Comparison of ENCODE assay signal across 23 mouse cellular contexts in the genomic region with DNA sequence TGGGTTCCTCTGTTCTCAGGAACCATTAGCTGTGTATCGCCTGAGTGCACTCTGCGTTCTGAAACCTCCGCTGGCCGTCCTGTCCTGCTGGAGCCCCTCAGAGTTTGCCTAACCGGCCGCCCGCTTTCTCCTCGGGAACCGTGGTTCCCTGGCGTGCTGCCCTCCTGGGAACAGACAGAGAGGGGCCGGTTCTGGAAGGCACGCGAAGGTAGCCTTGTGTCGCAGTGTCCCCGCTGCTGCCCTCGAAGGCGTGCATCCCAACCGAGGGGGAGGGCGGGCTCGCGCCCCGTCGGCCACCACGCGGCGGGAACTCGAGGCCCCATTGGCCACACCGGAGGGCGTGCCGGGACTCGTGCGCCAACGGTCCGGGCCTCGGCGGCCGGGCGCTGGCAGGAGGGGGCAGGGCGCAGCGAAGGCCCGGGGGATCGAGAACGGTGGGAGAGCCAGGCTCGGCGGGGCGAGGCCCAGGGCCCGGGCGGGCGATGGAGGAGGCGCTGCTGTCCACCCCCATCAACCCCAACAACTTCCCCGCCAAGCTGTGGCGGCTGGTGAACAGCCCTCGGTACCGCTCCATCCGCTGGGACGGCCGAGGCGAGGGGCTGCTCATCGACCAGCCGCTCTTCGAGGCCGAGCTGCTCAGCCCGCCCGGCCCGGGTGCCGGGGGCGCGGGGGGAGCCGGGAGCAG. TPM values are rescaled to one million over a fixed set of nuclear protein-coding genes. Genes with fewer than 3 reads are reported as not detected.
DNase-seq lines count a peak whose midpoint lies in the region; ATAC-seq and TF ChIP-seq lines count a peak whose summit lies in the region.
"Had no signal": no experiment of that assay in that cellular context is flagged by ENCODE, and none has a peak within 500 bp of the region (broad histone marks: within the 10 kb centered on the region; RNA-seq: fewer than 3 reads in every experiment).

A gene (plus strand): TSS at position 375 of the 685 bp plus-strand sequence.

- H3K9me3 ChIP-seq in hindbrain, embryonic 16.5 days (ENCODE audit: control insufficient read depth, low read length): no peaks in the 10 kb centered on the region
- H3K9me3 ChIP-seq in hindbrain, embryonic 14.5 days (ENCODE audit: control insufficient read depth, low read length): no peaks in the 10 kb centered on the region
- 0 out of 2 replicates have a peak, but pooled peaks cover 2% of the 10 kb centered on the region for H3K9me3 ChIP-seq in liver, embryonic 11.5 days (ENCODE audit: control insufficient read depth, low read length)
- H3K9me3 ChIP-seq in ES-E14 (ENCODE audit: control insufficient read depth, insufficient read depth, low read depth, low read length): no peaks in the 10 kb centered on the region
- H3K9me3 ChIP-seq in limb, embryonic 10.5 days (replicated peaks): no peaks in the 10 kb centered on the region
- H3K9me3 ChIP-seq: liver, embryonic 15.5 days; midbrain, embryonic 15.5 days; neural tube, embryonic 15.5 days had no signal

- H3K36me3 ChIP-seq in hindbrain, embryonic 16.5 days (ENCODE audit: control insufficient read depth, insufficient read depth, low read length): peaks cover 56% of the 10 kb centered on the region
- peaks cover 92% of the 10 kb centered on the region for H3K36me3 ChIP-seq in hindbrain, embryonic 14.5 days (replicated peaks; ENCODE audit: control insufficient read depth, insufficient read depth)
- H3K36me3 ChIP-seq in liver, embryonic 11.5 days (ENCODE audit: control insufficient read depth, insufficient read depth, low read length): peaks cover 49% of the 10 kb centered on the region
- peaks cover 16% of the 10 kb centered on the region for H3K36me3 ChIP-seq in ES-E14 (ENCODE audit: control insufficient read depth, insufficient read depth, low read length, poor library complexity, severe bottlenecking)
- peaks cover 91% of the 10 kb centered on the region for H3K36me3 ChIP-seq in limb, embryonic 10.5 days

- no peak within 1 kb of the TSS for H3K27ac ChIP-seq in hindbrain, embryonic 16.5 days (ENCODE audit: low read depth, low read length)
- no peak within 1 kb of the TSS for H3K27ac ChIP-seq in hindbrain, embryonic 14.5 days
- no peak within 1 kb of the TSS for H3K27ac ChIP-seq in liver, embryonic 11.5 days (ENCODE audit: low read depth, low read length)
- H3K27ac ChIP-seq in ES-E14 (ENCODE audit: insufficient read depth, low read depth, low read length, poor library complexity, severe bottlenecking): no peak within 1 kb of the TSS
- H3K27ac ChIP-seq in limb, embryonic 10.5 days: no peak within 1 kb of the TSS
- H3K27ac ChIP-seq: embryonic facial prominence, embryonic 12.5 days; hindbrain, embryonic 10.5 days; liver, embryonic 15.5 days; midbrain, embryonic 15.5 days; neural tube, embryonic 15.5 days had no signal

- 0 out of 2 replicates have a peak, but pooled peaks have one; percentile 27 for ATAC-seq in hindbrain, embryonic 16.5 days
- no peak for ATAC-seq in hindbrain, embryonic 14.5 days (ENCODE audit: low FRiP score)
- no peak for ATAC-seq in liver, embryonic 11.5 days (replicated peaks; ENCODE audit: low FRiP score)
- ATAC-seq: forebrain, embryonic 14.5 days; inflammation-experienced regulatory T-cells, adult 6 months; midbrain, embryonic 15.5 days had no signal

- no peak for DNase-seq in hindbrain, embryonic 14.5 days (ENCODE audit: low spot score)
- peak; percentile 23 for DNase-seq in liver, embryonic 11.5 days (ENCODE audit: low spot score)
- DNase-seq in liver: no peak
- no peak for DNase-seq in ES-E14 (ENCODE audit: low read depth, low spot score)
- DNase-seq in testis, postnatal 10 days (ENCODE audit: low spot score): peak; percentile 54
- DNase-seq in limb, embryonic 10.5 days (ENCODE audit: low spot score): no peak
- DNase-seq: adrenal gland, adult 8-10 months; cerebellum, adult 9-11 months; gastrocnemius, postnatal 25 days; kidney, postnatal 14 days; layer of hippocampus, adult 9-11 months; lung, postnatal 14 days; thymus, postnatal 14 days had no signal

- no peak within 1 kb of the TSS for H3K4me2 ChIP-seq in hindbrain, embryonic 16.5 days (ENCODE audit: low read length)
- H3K4me2 ChIP-seq in hindbrain, embryonic 14.5 days (replicated peaks): no peak within 1 kb of the TSS
- H3K4me2 ChIP-seq in liver, embryonic 11.5 days: no peak within 1 kb of the TSS
- H3K4me2 ChIP-seq: embryonic facial prominence, embryonic 12.5 days; liver, embryonic 15.5 days; midbrain, embryonic 15.5 days; neural tube, embryonic 15.5 days had no signal

- no peak within 1 kb of the TSS for H3K9ac ChIP-seq in hindbrain, embryonic 16.5 days (ENCODE audit: low read depth, low read length)
- no peak within 1 kb of the TSS for H3K9ac ChIP-seq in hindbrain, embryonic 14.5 days
- no peak within 1 kb of the TSS for H3K9ac ChIP-seq in liver, embryonic 11.5 days (ENCODE audit: low read depth, low read length)
- peak within 1 kb of the TSS; percentile 41 for H3K9ac ChIP-seq in ES-E14 (ENCODE audit: insufficient read depth, low read depth, low read length, poor library complexity, severe bottlenecking)
- H3K9ac ChIP-seq: embryonic facial prominence, embryonic 12.5 days; liver, embryonic 15.5 days; midbrain, embryonic 15.5 days; neural tube, embryonic 15.5 days had no signal

- no peak within 1 kb of the TSS for H3K4me3 ChIP-seq in hindbrain, embryonic 16.5 days (ENCODE audit: low read length)
- H3K4me3 ChIP-seq in hindbrain, embryonic 14.5 days (replicated peaks; ENCODE audit: low read length): no peak within 1 kb of the TSS
- H3K4me3 ChIP-seq in liver, embryonic 11.5 days (ENCODE audit: low read depth, low read length): no peak within 1 kb of the TSS
- H3K4me3 ChIP-seq in ES-E14 (ENCODE audit: insufficient read depth in 1 of 2, low read depth in 1 of 2, low read length in 2 of 2, poor library complexity in 1 of 2, severe bottlenecking in 1 of 2): peak within 1 kb of the TSS; percentile 48 to 61; a peak in 3 of 4 replicates
- no peak within 1 kb of the TSS for H3K4me3 ChIP-seq in limb, embryonic 10.5 days
- H3K4me3 ChIP-seq: embryonic facial prominence, embryonic 12.5 days; erythroblast, embryonic 14.5 days; hindbrain, embryonic 10.5 days; liver, embryonic 15.5 days; midbrain, embryonic 15.5 days; myocyte; neural tube, embryonic 15.5 days had no signal

- H3K27me3 ChIP-seq in hindbrain, embryonic 16.5 days (replicated peaks; ENCODE audit: control insufficient read depth, insufficient read depth, low read length): no peaks in the 10 kb centered on the region
- H3K27me3 ChIP-seq in hindbrain, embryonic 14.5 days (ENCODE audit: control insufficient read depth, insufficient read depth, low read length): no peaks in the 10 kb centered on the region
- H3K27me3 ChIP-seq in liver, embryonic 11.5 days (replicated peaks; ENCODE audit: control insufficient read depth, insufficient read depth, low read length): no peaks in the 10 kb centered on the region
- no peaks in the 10 kb centered on the region for H3K27me3 ChIP-seq in limb, embryonic 10.5 days (ENCODE audit: low read depth, poor library complexity, severe bottlenecking)
- H3K27me3 ChIP-seq: embryonic facial prominence, embryonic 12.5 days; liver, embryonic 15.5 days; midbrain, embryonic 15.5 days; neural tube, embryonic 15.5 days had no signal

- in situ Hi-C loops in ES-E14 (cut with MboI; ENCODE audit: low sequenced_read_pairs in 2 of 2, unreplicated experiment in 2 of 2): no loop called here

- 89% methylated on average over 63 of the region's 69 CpGs for WGBS in hindbrain, embryonic 16.5 days
- WGBS in hindbrain, embryonic 14.5 days: 89% methylated on average over 69 of the region's 69 CpGs
- WGBS in liver, embryonic 11.5 days: 89% methylated on average over 67 of the region's 69 CpGs
- 92% methylated on average over 68 of the region's 69 CpGs for WGBS in limb, embryonic 10.5 days

- H3K4me1 ChIP-seq in hindbrain, embryonic 16.5 days (ENCODE audit: control insufficient read depth, insufficient read depth, low read depth, low read length): no peaks in the 10 kb centered on the region
- no peaks in the 10 kb centered on the region for H3K4me1 ChIP-seq in hindbrain, embryonic 14.5 days (replicated peaks; ENCODE audit: control insufficient read depth, insufficient read depth, low read length)
- no peaks in the 10 kb centered on the region for H3K4me1 ChIP-seq in liver, embryonic 11.5 days (replicated peaks; ENCODE audit: control insufficient read depth, insufficient read depth, low read length)
- H3K4me1 ChIP-seq in ES-E14 (ENCODE audit: control insufficient read depth in 2 of 2, insufficient read depth in 2 of 2, low read length in 2 of 2, poor library complexity in 1 of 2): 0 out of 4 replicates have a peak, but pooled peaks cover 0 to 2% of the 10 kb centered on the region in 2 experiments
- no peaks in the 10 kb centered on the region for H3K4me1 ChIP-seq in limb, embryonic 10.5 days
- H3K4me1 ChIP-seq: embryonic facial prominence, embryonic 12.5 days; hindbrain, embryonic 10.5 days; midbrain, embryonic 15.5 days; neural tube, embryonic 15.5 days had no signal

TF ChIP-seq in ES-E14, 5 proteins besides CTCF, POLR2A, EP300 and RAD21:
- TF ChIP-seq MAFK (IDR thresholded peaks at IDR 0.05; ENCODE audit: insufficient read depth, low read depth, low read length) (no peak), HCFC1 (IDR thresholded peaks at IDR 0.05; ENCODE audit: borderline replicate concordance, insufficient read depth, low read length) (no peak), ZNF384 (IDR thresholded peaks at IDR 0.05; ENCODE audit: low read depth, low read length) (no peak), CHD2 (IDR thresholded peaks at IDR 0.05; ENCODE audit: low read depth, low read length) (no peak), ZC3H11A (IDR thresholded peaks at IDR 0.05; ENCODE audit: borderline replicate concordance, low read depth, low read length) (no peak)

RNA-seq across cellular contexts. Expression of the gene that starts here (rescaled TPM):
- polyA plus RNA-seq in hindbrain, embryonic 16.5 days (2015; fragmentation: Nextera tagmentation; extraction: Ambion mirVana): 0.34 and 0.45 TPM in 2 replicates
- polyA plus RNA-seq in hindbrain, embryonic 14.5 days (2014; fragmentation: Nextera tagmentation; extraction: Ambion mirVana): 0.31 and 0.33 TPM in 2 replicates
- 0.08 and 0.10 TPM in 2 replicates for polyA plus RNA-seq in liver, embryonic 11.5 days (2014; fragmentation: Nextera tagmentation; extraction: Ambion mirVana)
- total RNA-seq in ES-E14 (2012; rRNA removed): 0.32 and 0.40 TPM in 2 replicates
- polyA plus RNA-seq in limb, embryonic 10.5 days (2016; fragmentation: Nextera tagmentation; extraction: Ambion mirVana): 0.26 and 0.34 TPM in 2 replicates
- total RNA-seq: gastrocnemius, postnatal 25 days had no signal
- polyA plus RNA-seq: erythroblast, embryonic 14.5 days; liver, embryonic 15.5 days; myocyte had no signal

Comparison
In these comparisons a context has a peak if more than half of its experiments do, and no peak if none do; other contexts are left out.
1. Peak in ATAC-seq in hindbrain, embryonic 16.5 days; RNA of the gene not detected or under 1 TPM.
2. Peak in DNase-seq in liver, embryonic 11.5 days; RNA of the gene not detected or under 1 TPM.
3. H3K4me3 ChIP-seq: peak in ES-E14 (2 of 2); none in hindbrain, embryonic 16.5 days (single experiment), hindbrain, embryonic 14.5 days (single experiment), liver, embryonic 11.5 days (single experiment) and limb, embryonic 10.5 days (single experiment).